Mouse (Mus musculus) midbrain, embryonic 10.5 days (tissue): ENCODE measurements around the gene Tut1. TPM values are rescaled to one million over a fixed set of nuclear protein-coding genes. Genes with fewer than 3 reads are reported as not detected.

Experiments used
- DNase-seq: peaks from one replicate; pipeline ENCODE4 v3.0.0-alpha.2; 2017; ENCODE audit warnings: low spot score
- H3K27ac ChIP-seq: fragments of 300-500 bp; sonication (generic); replicated peaks from 2 replicates; pipeline ENCODE4 v1.5.1; 2016; ENCODE audit warnings: mild to moderate bottlenecking
- H3K27me3 ChIP-seq: fragments of 300-500 bp; sonication (generic); 2 replicates; pipeline ENCODE4 v1.6.1; 2016; ENCODE audit warnings: low read depth, mild to moderate bottlenecking; ENCODE audit not compliant: poor library complexity, severe bottlenecking
- H3K36me3 ChIP-seq: fragments of 300-500 bp; sonication (generic); 2 replicates; pipeline ENCODE4 v1.6.1; 2016; ENCODE audit warnings: mild to moderate bottlenecking, moderate library complexity
- H3K4me1 ChIP-seq: fragments of 300-500 bp; sonication (generic); 2 replicates; pipeline ENCODE4 v1.6.1; 2016
- H3K4me3 ChIP-seq: fragments of 300-500 bp; sonication (generic); 2 replicates; pipeline ENCODE4 v1.5.1; 2016; ENCODE audit warnings: mild to moderate bottlenecking, moderate library complexity
- H3K9me3 ChIP-seq: fragments of 300-500 bp; sonication (generic); replicated peaks from 2 replicates; pipeline ENCODE4 v1.6.1; 2016; ENCODE audit warnings: mild to moderate bottlenecking
- WGBS: fragments of 180-500 bp; shearing (Covaris S2); methylation state at CpG from one replicate; pipeline ENCODE4 v1.1.7; 2016; 5-methylcytosine and 5-hydroxymethylcytosine counted together
- polyA plus RNA-seq: library from polyadenylated mRNA; unstranded; fragments of >200 nt; fragmentation: Nextera tagmentation; extraction: Ambion mirVana; gene quantifications from 2 replicates; pipeline ENCODE4 v1.2.1, GENCODE M21; 2016

Gene Tut1
- polyA plus RNA-seq = 36.5 and 40.2 TPM in 2 replicates

GRCm38 (mm10) chr19:8953135-8954039 lies at the start of gene Tut1:
TSS of gene Tut1 (plus strand) at chr19:8953847.
- H3K27me3 ChIP-seq = no peaks in the 10 kb centered on the region
- H3K36me3 ChIP-seq = peaks cover 79% of the 10 kb centered on the region
- 6% methylated on average over 46 of the region's 46 CpGs for WGBS
- peak within 1 kb of the TSS; percentile 86 for H3K27ac ChIP-seq
- peak within 1 kb of the TSS; percentile 81 for H3K4me3 ChIP-seq
- peak; percentile 90 for DNase-seq
- H3K4me1 ChIP-seq = peaks cover 27% of the 10 kb centered on the region
- no peaks in the 10 kb centered on the region for H3K9me3 ChIP-seq

DNA sequence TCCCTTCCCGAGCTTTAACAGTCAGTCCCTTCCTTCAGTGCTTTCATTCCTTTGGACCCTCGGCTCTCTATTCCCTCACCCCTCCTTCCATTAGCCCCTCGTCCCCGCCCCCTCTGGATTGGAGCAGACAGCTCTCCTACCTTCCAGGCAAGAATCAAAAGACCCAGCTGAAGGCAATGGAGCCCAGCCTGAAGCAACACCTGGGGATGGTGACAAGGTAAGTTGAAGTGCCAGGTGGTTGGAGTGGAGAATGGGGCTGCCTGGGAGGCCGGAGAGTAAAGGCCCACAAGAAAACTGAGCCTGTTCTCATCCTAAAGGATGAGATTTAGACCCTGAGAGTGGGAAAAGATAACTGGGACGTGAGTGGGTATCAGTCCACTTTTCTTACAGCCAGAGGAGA lies 45.1 kb upstream of the Tut1 start:
- H3K36me3 ChIP-seq = peaks cover 99% of the 10 kb centered on the region
- no peak for DNase-seq

DNA sequence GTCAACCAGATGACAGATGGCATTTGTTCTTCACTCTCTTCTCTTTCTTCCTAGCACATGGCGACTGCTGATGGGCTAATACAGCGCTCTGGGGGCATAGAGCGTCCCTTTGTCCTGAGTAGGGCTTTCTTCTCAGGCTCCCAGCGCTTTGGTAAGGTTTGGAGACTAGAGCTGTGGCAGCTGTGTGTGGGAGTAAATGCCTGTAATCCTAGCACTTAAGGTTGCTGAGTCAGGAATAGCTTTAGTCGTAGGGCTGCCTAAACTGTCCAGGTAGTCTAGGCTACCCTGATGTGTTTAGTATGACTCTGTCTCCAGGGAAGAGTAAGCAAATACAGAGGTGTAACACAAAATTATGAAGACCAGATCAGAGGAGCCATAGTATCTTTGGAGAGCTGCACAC lies 41.8 kb upstream of the Tut1 start:
- H3K27ac ChIP-seq = no peak overlapping the region
- DNase-seq = no peak
- H3K36me3 ChIP-seq = peaks cover 100% of the 10 kb centered on the region
- H3K9me3 ChIP-seq = no peaks in the 10 kb centered on the region
- H3K27me3 ChIP-seq = no peaks in the 10 kb centered on the region
- H3K4me3 ChIP-seq = no peak overlapping the region
- 96% methylated on average over 5 of the region's 5 CpGs for WGBS
- no peaks in the 10 kb centered on the region for H3K4me1 ChIP-seq

More for the DNA sequence above, 45.1 kb upstream of the Tut1 start:
- no peaks in the 10 kb centered on the region for H3K4me1 ChIP-seq
- no peak overlapping the region for H3K27ac ChIP-seq
- 90% methylated on average over 6 of the region's 6 CpGs for WGBS
- H3K27me3 ChIP-seq = no peaks in the 10 kb centered on the region
- H3K4me3 ChIP-seq = no peak overlapping the region
- no peaks in the 10 kb centered on the region for H3K9me3 ChIP-seq

DNA sequence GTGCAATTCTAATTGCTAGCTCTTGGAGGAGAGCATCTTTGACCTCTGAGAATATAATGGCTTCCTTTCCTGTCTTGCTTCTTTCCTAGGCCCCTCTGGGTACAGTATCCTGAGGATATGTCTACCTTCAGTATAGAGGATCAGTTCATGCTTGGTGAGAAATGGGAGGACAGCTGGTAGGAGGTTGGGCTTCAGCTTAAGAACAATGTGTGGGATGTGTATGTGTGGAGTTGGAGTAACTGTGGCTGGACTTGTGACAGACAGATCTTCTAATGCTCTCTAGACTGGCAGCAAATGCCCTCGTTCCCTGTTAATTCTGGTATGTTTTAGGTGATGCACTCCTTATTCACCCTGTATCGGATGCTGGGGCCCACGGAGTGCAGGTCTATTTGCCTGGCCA lies 39.4 kb upstream of the Tut1 start:
- no peak overlapping the region for H3K27ac ChIP-seq
- H3K4me1 ChIP-seq = no peaks in the 10 kb centered on the region
- H3K9me3 ChIP-seq = no peaks in the 10 kb centered on the region
- 98% methylated on average over 3 of the region's 3 CpGs for WGBS
- peaks cover 82% of the 10 kb centered on the region for H3K36me3 ChIP-seq
- no peaks in the 10 kb centered on the region for H3K27me3 ChIP-seq
- no peak for DNase-seq
- H3K4me3 ChIP-seq = no peak overlapping the region

DNA sequence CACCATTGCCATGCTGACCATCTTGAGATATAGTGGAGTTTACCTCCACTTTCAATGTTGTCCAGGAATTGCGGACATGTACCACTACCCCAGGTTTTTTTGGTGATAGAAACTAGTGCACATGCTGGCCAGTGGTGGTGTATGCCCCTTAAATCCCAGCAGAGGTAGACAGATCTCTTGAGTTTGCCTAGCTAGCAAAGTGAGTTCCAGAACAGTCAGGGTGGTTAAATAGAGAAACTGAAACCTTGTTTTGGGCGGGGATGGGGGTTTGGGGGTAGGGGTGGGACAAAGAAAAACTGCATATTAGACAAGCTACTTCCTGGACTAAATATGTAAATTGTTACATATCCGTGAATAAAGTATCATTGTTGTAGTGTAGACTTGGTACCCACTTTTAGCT lies 34.6 kb upstream of the Tut1 start:
- H3K4me3 ChIP-seq = no peak overlapping the region
- peaks cover 51% of the 10 kb centered on the region for H3K36me3 ChIP-seq
- no peaks in the 10 kb centered on the region for H3K27me3 ChIP-seq
- no peak overlapping the region for H3K27ac ChIP-seq
- peaks cover 18% of the 10 kb centered on the region for H3K4me1 ChIP-seq
- WGBS = 94% methylated on average over 3 of the region's 3 CpGs
- no peak for DNase-seq
- no peaks in the 10 kb centered on the region for H3K9me3 ChIP-seq

DNA sequence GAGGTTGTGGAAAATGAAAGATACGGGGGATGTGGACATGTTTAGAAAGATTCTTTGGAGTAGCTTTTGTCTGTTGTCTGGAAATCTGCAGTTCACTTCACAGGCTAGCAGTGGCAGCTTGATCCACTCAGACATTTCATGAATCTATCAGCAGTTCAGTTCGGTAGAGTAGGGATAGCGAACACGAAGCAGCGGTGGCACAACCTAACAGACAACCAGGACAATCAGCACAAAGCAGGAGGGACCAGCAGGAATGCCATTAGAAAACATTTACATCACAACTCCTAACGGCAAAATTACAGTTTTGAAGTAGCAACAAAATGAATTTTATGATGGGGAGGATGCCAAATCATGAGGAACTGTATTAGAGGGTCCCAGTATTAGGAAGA lies 34.0 kb upstream of the Tut1 start:
- Histone ChIP-seq H3K9me3 (no peaks in the 10 kb centered on the region), H3K27me3 (no peaks in the 10 kb centered on the region), H3K4me1 (peaks cover 18% of the 10 kb centered on the region), H3K27ac (peak overlapping the region; percentile 91), H3K36me3 (peaks cover 49% of the 10 kb centered on the region), H3K4me3 (peak overlapping the region; percentile 90)
- no peak for DNase-seq
- 70% methylated on average over 6 of the region's 6 CpGs for WGBS

- WGBS = 3% methylated on average over 50 of the region's 50 CpGs
- no peaks in the 10 kb centered on the region for H3K27me3 ChIP-seq
- H3K36me3 ChIP-seq = peaks cover 45% of the 10 kb centered on the region
- H3K4me3 ChIP-seq = peak within 1 kb of the TSS; percentile 90
- peak; percentile 97 for DNase-seq
- H3K4me1 ChIP-seq = peaks cover 18% of the 10 kb centered on the region
- no peaks in the 10 kb centered on the region for H3K9me3 ChIP-seq
- H3K27ac ChIP-seq = peak within 1 kb of the TSS; percentile 91
Observed at GRCm38 (mm10) chr19:8920073-8920736, 33.4 kb upstream of the Tut1 start, which contains the start of gene B3gat3. TSS of gene B3gat3 (plus strand) at chr19:8920374.

GRCm38 (mm10) chr19:8920836-8921291 lies 32.8 kb upstream of the Tut1 start:
- peak overlapping the region; percentile 91 for H3K27ac ChIP-seq
- peak overlapping the region; percentile 90 for H3K4me3 ChIP-seq
- DNase-seq = no peak
- WGBS = 5% methylated on average over 6 of the region's 6 CpGs
- H3K4me1 ChIP-seq = peaks cover 18% of the 10 kb centered on the region
- H3K36me3 ChIP-seq = peaks cover 45% of the 10 kb centered on the region
- no peaks in the 10 kb centered on the region for H3K9me3 ChIP-seq
- no peaks in the 10 kb centered on the region for H3K27me3 ChIP-seq

DNA sequence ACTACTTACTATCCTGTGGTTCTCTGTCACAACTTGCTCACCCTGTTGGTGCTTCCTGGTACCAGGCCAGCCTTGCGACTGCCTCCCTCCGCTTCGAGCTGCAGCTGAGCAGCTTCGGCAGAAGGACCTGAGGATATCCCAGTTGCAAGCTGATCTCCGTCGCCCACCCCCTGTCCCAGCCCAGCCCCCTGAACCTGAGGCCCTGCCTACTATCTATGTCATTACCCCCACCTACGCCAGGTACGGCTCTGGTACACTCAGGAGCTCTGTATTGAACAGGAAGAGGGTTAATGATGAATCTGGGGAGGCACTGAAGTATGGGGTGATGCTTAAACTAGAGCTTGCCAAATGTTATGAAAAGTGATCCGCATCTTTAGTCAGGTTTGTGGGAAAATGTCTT lies 31.9 kb upstream of the Tut1 start:
- Histone ChIP-seq H3K4me1 (peaks cover 18% of the 10 kb centered on the region), H3K4me3 (peak overlapping the region; percentile 90; the same call in 1 of the 2 replicates), H3K9me3 (no peaks in the 10 kb centered on the region), H3K27ac (no peak overlapping the region), H3K36me3 (peaks cover 45% of the 10 kb centered on the region), H3K27me3 (no peaks in the 10 kb centered on the region)
- DNase-seq = no peak
- 80% methylated on average over 9 of the region's 9 CpGs for WGBS

DNA sequence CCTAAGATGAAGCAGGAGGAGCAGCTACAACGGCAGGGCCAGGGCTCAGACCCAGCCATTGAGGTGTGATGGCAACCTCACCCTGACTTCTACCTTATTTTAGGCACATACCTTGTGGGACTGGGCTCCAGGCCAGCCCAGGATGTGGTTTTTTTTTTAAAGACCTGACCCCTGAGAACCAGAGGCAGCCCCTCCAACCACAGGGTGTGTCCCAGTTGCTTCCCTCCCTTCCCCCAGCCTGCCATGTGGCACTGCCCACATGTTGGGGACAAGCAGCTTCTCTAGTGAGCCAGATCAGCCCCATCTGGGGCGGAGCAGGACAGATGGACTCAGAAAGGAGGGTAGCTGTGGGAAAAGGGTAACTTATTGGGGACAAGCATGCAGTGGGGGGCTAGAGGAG lies 26.9 kb upstream of the Tut1 start:
- WGBS = 84% methylated on average over 2 of the region's 2 CpGs

DNA sequence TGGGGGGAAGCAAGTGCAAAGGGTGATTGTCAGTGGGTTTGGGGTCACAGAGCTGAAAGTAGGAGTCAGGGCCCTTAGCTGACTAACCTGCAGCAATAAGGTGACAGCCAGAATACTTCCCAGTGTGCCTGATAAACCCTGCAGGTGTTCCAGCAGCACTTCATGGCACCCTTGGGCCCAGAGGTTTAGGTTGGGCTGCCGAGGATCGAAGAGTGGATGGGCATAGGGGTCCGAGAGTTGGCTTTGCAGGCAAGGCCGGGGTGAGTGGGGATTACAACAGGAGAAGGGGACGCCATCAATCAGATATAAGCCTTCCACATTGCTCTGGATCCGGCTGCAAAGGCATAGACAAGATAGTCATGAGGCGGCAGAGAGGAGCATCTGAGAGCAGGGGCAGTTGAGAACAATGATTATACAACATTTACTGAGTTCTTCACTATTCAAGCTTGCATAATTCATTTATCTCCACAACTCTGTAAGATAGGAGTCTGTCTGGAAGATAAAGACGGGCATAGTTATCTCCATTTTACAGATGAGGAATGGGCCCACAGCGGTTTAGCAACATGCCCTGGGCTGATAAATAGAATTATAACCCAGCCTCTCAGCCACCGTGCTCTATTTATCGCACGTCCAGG lies 25.6 kb upstream of the Tut1 start:
- peaks cover 27% of the 10 kb centered on the region for H3K4me1 ChIP-seq
- no peak overlapping the region for H3K27ac ChIP-seq
- 92% methylated on average over 12 of the region's 12 CpGs for WGBS
- no peaks in the 10 kb centered on the region for H3K27me3 ChIP-seq
- H3K4me3 ChIP-seq = no peak overlapping the region
- no peaks in the 10 kb centered on the region for H3K9me3 ChIP-seq
- no peak for DNase-seq
- peaks cover 57% of the 10 kb centered on the region for H3K36me3 ChIP-seq

More for the DNA sequence above, 26.9 kb upstream of the Tut1 start:
- Histone ChIP-seq H3K9me3 (no peaks in the 10 kb centered on the region), H3K36me3 (peaks cover 60% of the 10 kb centered on the region), H3K4me3 (no peak overlapping the region), H3K4me1 (peaks cover 28% of the 10 kb centered on the region), H3K27ac (no peak overlapping the region), H3K27me3 (no peaks in the 10 kb centered on the region)
- no peak for DNase-seq

DNA sequence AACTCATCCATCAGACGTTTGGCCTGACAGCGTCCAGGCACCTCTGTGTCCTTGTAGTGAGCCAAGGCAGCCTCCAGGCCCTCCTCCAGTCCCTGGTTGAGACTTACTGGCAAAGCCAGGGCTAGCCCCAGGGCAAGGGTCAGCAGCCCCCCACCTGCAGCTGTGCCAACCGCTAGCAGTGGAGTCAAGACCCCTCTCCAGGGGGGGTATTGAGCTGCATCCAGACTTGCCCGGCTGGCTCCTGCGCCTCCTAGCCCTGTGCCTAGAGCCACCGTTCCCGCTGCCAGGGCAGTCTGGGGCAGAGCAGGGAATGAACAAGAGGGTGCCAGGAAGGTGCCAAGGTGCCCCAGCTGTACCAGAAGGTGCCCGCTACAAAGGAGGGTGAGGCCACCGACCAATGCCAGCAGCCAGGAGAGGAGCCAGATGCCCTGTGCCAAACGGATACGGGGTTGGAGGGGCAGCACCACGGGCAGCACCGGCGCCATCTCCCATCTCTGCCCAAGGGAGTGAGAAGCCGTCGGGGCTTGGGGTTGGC lies 24.9 kb upstream of the Tut1 start:
- no peaks in the 10 kb centered on the region for H3K27me3 ChIP-seq
- H3K36me3 ChIP-seq = peaks cover 57% of the 10 kb centered on the region
- peak overlapping the region; percentile 83 for H3K4me3 ChIP-seq
- no peaks in the 10 kb centered on the region for H3K9me3 ChIP-seq
- peaks cover 27% of the 10 kb centered on the region for H3K4me1 ChIP-seq
- peak overlapping the region; percentile 90 for H3K27ac ChIP-seq
- WGBS = 16% methylated on average over 16 of the region's 16 CpGs
- DNase-seq = no peak
